Mouse (Mus musculus) embryonic facial prominence, embryonic 12.5 days (tissue): Measurements from ENCODE around the gene Rreb1. TPM values are rescaled to one million over a fixed set of nuclear protein-coding genes. Genes with fewer than 3 reads are reported as not detected.

Source experiments
- ATAC-seq: fragments of 200-750 bp; cut with Nextera tagmentation; 2 replicates; pipeline ENCODE4 v1.8.0; 2017; ENCODE audit not compliant: insufficient number of reproducible peaks, insufficient read depth, low FRiP score, low TSS enrichment
- H3K27ac ChIP-seq: fragments of 300-500 bp; sonication (generic); 2 replicates; pipeline ENCODE4 v1.5.1; 2016; ENCODE audit warnings: mild to moderate bottlenecking
- H3K27me3 ChIP-seq: fragments of 300-500 bp; sonication (generic); 2 replicates; pipeline ENCODE4 v1.6.1; 2016; ENCODE audit warnings: mild to moderate bottlenecking, moderate library complexity
- H3K36me3 ChIP-seq: fragments of 300-500 bp; sonication (generic); 2 replicates; pipeline ENCODE4 v1.6.1; 2016; ENCODE audit warnings: mild to moderate bottlenecking
- H3K4me1 ChIP-seq: fragments of 300-500 bp; sonication (generic); 2 replicates; pipeline ENCODE4 v1.6.1; 2016
- H3K4me2 ChIP-seq: fragments of 300-500 bp; sonication (generic); replicated peaks from 2 replicates; pipeline ENCODE4 v1.6.1; 2016; ENCODE audit warnings: mild to moderate bottlenecking, moderate library complexity
- H3K4me3 ChIP-seq: fragments of 300-500 bp; sonication (generic); 2 replicates; pipeline ENCODE4 v1.5.1; 2016; ENCODE audit warnings: mild to moderate bottlenecking
- H3K9ac ChIP-seq: fragments of 300-500 bp; sonication (generic); 2 replicates; pipeline ENCODE4 v1.6.1; 2016; ENCODE audit warnings: mild to moderate bottlenecking, moderate library complexity
- H3K9me3 ChIP-seq: fragments of 300-500 bp; sonication (generic); 2 replicates; pipeline ENCODE4 v1.6.1; 2016; ENCODE audit warnings: mild to moderate bottlenecking, moderate library complexity
- WGBS: fragments of 180-500 bp; shearing (Covaris S2); methylation state at CpG from one replicate; pipeline ENCODE4 v1.1.7; 2016; 5-methylcytosine and 5-hydroxymethylcytosine counted together
- polyA plus RNA-seq: library from polyadenylated mRNA; unstranded; fragments of >200 nt; fragmentation: Nextera tagmentation; extraction: Ambion mirVana; gene quantifications from 2 replicates; pipeline ENCODE4 v1.2.1, GENCODE M21; 2016

The Rreb1 gene
- polyA plus RNA-seq, 1 experiment from 2014 or later: 10.1 TPM

DNA sequence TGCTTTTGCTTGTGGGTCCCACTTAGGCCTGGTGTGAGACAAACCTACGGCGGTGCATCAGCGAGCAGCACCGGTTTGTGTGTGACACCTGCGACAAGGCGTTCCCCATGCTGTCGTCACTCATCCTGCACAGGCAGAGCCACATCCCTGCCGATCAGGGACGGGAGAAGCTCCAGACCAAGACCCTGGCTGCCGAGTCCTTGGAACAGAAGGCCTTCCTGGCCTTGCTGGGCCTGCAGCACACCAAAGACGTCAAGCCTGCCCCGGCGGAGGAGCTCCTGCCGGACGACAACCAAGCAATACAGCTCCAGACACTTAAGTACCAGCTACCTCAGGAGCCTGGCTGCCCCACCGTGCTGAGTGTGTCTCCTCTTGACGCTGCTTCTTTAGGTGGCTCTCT, 151.3 kb downstream of the Rreb1 start:
- H3K4me2 ChIP-seq: no peak overlapping the region
- H3K4me3 ChIP-seq: no peak overlapping the region
- H3K27ac ChIP-seq: no peak overlapping the region
- H3K9me3 ChIP-seq: no peaks in the 10 kb centered on the region
- peaks cover 3% of the 10 kb centered on the region; the same call in 1 of the 2 replicates for H3K4me1 ChIP-seq
- H3K9ac ChIP-seq: no peak overlapping the region
- no peak for ATAC-seq
- 89% methylated on average over 17 of the region's 17 CpGs for WGBS
- no peaks in the 10 kb centered on the region for H3K27me3 ChIP-seq
- peaks cover 55% of the 10 kb centered on the region for H3K36me3 ChIP-seq

DNA sequence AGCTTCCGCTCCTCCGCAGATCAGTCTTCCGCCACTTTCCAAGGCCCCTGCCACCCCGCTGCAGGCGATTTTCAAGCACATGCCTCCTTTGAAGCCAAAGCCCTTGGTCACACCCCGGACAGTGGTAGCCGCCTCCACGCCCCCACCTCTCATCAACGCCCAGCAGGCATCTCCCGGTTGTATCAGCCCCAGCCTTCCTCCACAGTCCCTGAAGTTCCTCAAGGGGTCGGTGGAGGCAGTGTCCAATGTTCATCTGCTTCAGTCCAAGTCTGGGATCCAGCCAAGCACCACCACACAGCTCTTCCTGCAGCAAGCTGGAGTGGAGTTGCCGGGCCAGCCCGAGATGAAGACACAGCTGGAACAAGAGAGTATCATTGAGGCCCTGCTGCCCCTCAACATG, 151.9 kb downstream of the Rreb1 start:
- H3K4me3 ChIP-seq: no peak overlapping the region
- H3K9me3 ChIP-seq: no peaks in the 10 kb centered on the region
- H3K4me2 ChIP-seq: no peak overlapping the region
- H3K4me1 ChIP-seq: 0 out of 2 replicates have a peak, but pooled peaks cover 3% of the 10 kb centered on the region
- 95% methylated on average over 13 of the region's 13 CpGs for WGBS
- H3K9ac ChIP-seq: no peak overlapping the region
- no peak overlapping the region for H3K27ac ChIP-seq
- no peaks in the 10 kb centered on the region for H3K27me3 ChIP-seq
- no peak for ATAC-seq
- H3K36me3 ChIP-seq: peaks cover 60% of the 10 kb centered on the region

DNA sequence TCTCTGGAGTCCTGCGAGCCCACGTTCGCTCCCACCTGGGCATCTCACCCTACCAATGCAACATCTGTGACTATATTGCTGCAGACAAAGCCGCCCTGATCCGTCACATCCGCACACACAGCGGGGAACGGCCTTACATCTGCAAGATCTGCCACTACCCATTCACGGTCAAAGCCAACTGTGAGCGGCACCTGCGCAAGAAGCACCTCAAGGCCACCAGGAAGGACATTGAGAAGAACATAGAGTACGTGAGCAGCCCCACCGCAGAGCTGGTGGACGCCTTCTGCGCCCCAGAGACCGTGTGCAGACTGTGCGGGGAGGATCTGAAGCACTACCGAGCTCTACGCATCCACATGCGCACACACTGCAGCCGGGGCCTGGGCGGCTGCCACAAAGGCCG, 152.4 kb downstream of the Rreb1 start:
- ATAC-seq: no peak

DNA sequence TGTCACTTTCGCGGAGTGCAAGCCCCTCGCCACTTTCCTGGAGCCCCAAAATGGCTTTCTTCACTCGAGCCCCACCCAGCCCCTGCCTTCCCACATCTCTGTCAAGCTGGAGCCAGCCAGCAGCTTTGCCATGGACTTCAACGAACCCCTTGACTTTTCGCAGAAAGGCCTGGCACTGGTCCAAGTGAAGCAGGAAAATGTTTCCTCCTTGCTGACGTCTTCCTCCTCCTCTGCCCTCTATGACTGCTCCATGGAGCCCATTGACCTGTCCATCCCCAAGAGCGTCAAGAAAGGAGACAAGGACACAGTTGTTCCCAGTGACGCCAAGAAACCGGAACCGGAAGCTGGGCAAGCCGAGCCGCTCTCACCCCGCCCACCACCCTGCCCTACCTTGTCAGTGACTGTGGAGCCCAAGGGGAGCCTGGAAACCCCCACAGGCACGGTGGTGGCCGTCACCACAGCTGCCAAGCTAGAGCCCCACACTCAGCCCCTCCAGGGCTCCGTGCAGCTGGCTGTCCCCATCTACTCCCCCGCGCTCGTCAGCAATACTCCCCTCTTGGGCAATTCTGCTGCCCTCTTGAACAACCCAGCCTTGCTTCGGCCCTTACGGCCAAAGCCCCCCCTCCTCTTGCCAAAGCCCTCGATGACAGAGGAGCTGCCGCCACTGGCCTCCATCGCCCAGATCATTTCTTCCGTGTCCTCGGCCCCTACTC, 153.2 kb downstream of the Rreb1 start:
- no peak overlapping the region for H3K9ac ChIP-seq
- H3K27ac ChIP-seq: no peak overlapping the region
- H3K4me2 ChIP-seq: no peak overlapping the region
- H3K36me3 ChIP-seq: peaks cover 71% of the 10 kb centered on the region
- no peaks in the 10 kb centered on the region for H3K9me3 ChIP-seq
- ATAC-seq: 0 out of 2 replicates have a peak, but pooled peaks have one; percentile 56
- no peaks in the 10 kb centered on the region for H3K27me3 ChIP-seq
- WGBS: 75% methylated on average over 27 of the region's 27 CpGs
- 0 out of 2 replicates have a peak, but pooled peaks cover 3% of the 10 kb centered on the region for H3K4me1 ChIP-seq
- H3K4me3 ChIP-seq: no peak overlapping the region

More for the DNA sequence above, 152.4 kb downstream of the Rreb1 start:
- no peak overlapping the region for H3K27ac ChIP-seq
- H3K9ac ChIP-seq: no peak overlapping the region
- 95% methylated on average over 23 of the region's 23 CpGs for WGBS
- H3K36me3 ChIP-seq: peaks cover 64% of the 10 kb centered on the region
- H3K4me2 ChIP-seq: no peak overlapping the region
- H3K4me1 ChIP-seq: 0 out of 2 replicates have a peak, but pooled peaks cover 3% of the 10 kb centered on the region
- H3K27me3 ChIP-seq: no peaks in the 10 kb centered on the region
- no peak overlapping the region for H3K4me3 ChIP-seq
- H3K9me3 ChIP-seq: no peaks in the 10 kb centered on the region

DNA sequence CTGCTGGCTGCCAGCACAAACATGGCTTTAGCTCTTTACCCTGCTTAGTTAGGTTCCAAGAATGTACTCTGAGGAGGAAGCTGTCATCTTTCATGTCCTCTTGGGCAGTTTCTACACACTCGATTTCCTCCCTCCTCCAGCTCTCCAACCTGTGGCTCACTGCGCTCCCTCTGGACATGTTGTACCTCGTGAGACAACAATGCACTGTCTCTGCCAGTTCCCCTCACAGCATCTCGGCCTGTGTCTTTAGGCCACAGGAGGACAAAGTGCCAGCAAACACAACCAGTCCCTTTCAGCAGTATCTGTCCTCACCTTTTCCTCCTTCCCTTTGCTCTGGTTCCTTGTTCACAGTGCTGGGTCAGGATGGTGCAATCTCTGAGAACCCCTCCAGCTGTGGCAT, 155.9 kb downstream of the Rreb1 start:
- H3K4me1 ChIP-seq: 0 out of 2 replicates have a peak, but pooled peaks cover 3% of the 10 kb centered on the region
- H3K36me3 ChIP-seq: peaks cover 66% of the 10 kb centered on the region
- no peak overlapping the region for H3K4me3 ChIP-seq
- H3K27ac ChIP-seq: no peak overlapping the region
- no peaks in the 10 kb centered on the region for H3K27me3 ChIP-seq
- no peak overlapping the region for H3K4me2 ChIP-seq
- 75% methylated on average over 4 of the region's 4 CpGs for WGBS
- ATAC-seq: no peak
- H3K9ac ChIP-seq: no peak overlapping the region
- H3K9me3 ChIP-seq: no peaks in the 10 kb centered on the region

DNA sequence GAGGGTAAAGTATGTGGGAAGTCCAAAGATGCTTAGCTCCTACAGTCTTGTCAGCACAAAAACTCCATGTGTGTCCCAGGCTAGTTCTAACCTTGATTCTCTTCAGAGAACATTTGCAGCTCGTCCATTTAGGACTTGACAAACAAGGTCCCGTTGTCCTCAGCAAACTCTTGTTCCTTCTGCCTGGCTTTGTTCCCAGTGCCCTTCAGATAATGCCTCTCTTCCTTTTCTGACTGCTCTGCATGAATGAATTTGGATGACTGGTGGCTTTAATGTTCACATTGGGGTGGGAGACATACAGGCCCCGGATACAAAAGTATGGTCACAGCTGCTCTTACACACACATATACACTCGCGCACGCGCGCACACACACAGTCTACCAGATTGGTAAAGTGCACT, 156.7 kb downstream of the Rreb1 start:
- Histone ChIP-seq H3K4me3 (no peak overlapping the region), H3K9me3 (no peaks in the 10 kb centered on the region), H3K27ac (no peak overlapping the region), H3K27me3 (no peaks in the 10 kb centered on the region), H3K4me1 (0 out of 2 replicates have a peak, but pooled peaks cover 3% of the 10 kb centered on the region), H3K9ac (no peak overlapping the region), H3K36me3 (peaks cover 58% of the 10 kb centered on the region), H3K4me2 (no peak overlapping the region)
- no peak for ATAC-seq
- 91% methylated on average over 8 of the region's 8 CpGs for WGBS

DNA sequence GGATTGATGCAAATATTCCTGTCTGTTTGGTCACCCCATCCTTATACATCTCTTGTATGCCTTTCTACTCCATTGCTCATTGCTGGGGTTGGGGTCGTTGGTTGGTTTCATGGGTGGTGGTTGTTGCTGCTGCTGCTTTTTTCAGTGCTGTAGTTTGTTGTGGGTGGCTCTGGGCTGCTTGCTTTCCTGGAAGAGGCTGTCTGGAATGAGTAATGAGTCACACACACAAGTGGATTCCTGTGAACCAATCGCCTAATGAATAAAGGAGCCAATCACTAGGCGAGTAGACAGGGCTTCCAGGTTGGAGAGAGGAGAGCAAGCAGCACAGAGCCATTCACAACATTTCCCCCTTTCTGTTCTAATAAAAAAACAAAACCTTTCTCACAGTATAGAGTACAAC, 158.2 kb downstream of the Rreb1 start:
- ATAC-seq: no peak
- H3K4me2 ChIP-seq: no peak overlapping the region
- no peaks in the 10 kb centered on the region for H3K9me3 ChIP-seq
- H3K36me3 ChIP-seq: peaks cover 44% of the 10 kb centered on the region
- H3K9ac ChIP-seq: no peak overlapping the region
- 90% methylated on average over 3 of the region's 3 CpGs for WGBS
- H3K27ac ChIP-seq: no peak overlapping the region
- no peaks in the 10 kb centered on the region for H3K27me3 ChIP-seq
- H3K4me1 ChIP-seq: 0 out of 2 replicates have a peak, but pooled peaks cover 3% of the 10 kb centered on the region
- no peak overlapping the region for H3K4me3 ChIP-seq

DNA sequence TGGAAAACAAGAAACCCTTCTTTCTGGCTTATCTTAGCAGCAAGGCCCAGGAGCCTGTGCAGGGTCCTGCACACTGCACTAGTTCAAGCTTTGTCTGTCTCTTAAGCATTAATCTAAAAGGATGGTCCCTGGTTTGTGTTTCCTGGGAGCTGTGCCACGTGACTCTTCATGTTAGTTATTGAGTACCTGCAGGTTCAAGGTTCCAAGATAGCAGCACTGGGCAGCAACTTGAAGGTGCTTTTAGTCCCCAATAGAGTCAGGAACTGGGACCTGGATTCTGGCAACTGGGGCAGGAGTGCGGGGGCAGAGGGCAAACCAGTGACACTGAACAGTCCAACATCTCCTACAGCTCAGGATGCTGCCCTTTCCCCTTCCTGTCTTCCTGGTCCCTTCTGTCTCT, 162.0 kb downstream of the Rreb1 start:
- Histone ChIP-seq H3K27ac (no peak overlapping the region), H3K4me3 (no peak overlapping the region), H3K9me3 (no peaks in the 10 kb centered on the region), H3K4me1 (peaks cover 5% of the 10 kb centered on the region; the same call in 1 of the 2 replicates), H3K36me3 (peaks cover 12% of the 10 kb centered on the region), H3K9ac (no peak overlapping the region), H3K4me2 (no peak overlapping the region), H3K27me3 (no peaks in the 10 kb centered on the region)
- 90% methylated on average over 2 of the region's 2 CpGs for WGBS
- no peak for ATAC-seq

DNA sequence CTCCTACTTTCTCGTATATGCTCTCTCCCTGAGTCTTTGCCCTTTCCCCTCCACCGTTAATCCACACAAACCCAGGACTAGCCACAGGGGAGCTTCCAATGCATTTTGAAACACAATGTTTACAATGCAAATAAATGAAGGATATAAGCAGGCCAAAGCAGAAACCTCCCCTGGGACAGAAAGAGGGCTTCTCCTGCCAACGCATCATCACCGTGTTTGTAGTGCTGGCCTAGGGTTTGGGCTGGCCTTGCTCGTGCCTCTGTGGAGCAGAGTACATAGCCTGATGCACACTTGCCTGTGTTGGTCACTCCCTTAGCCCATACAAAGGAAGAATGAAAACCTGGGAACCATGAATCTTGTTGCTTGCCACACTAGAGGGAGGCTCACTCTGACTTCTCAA, 162.4 kb downstream of the Rreb1 start:
- 66% methylated on average over 5 of the region's 5 CpGs for WGBS
- no peak for ATAC-seq
- H3K36me3 ChIP-seq: peaks cover 9% of the 10 kb centered on the region
- H3K27ac ChIP-seq: no peak overlapping the region
- no peak overlapping the region for H3K4me2 ChIP-seq
- H3K9ac ChIP-seq: no peak overlapping the region
- H3K4me1 ChIP-seq: peaks cover 5% of the 10 kb centered on the region; the same call in 1 of the 2 replicates
- H3K9me3 ChIP-seq: no peaks in the 10 kb centered on the region
- no peak overlapping the region for H3K4me3 ChIP-seq
- no peaks in the 10 kb centered on the region for H3K27me3 ChIP-seq

DNA sequence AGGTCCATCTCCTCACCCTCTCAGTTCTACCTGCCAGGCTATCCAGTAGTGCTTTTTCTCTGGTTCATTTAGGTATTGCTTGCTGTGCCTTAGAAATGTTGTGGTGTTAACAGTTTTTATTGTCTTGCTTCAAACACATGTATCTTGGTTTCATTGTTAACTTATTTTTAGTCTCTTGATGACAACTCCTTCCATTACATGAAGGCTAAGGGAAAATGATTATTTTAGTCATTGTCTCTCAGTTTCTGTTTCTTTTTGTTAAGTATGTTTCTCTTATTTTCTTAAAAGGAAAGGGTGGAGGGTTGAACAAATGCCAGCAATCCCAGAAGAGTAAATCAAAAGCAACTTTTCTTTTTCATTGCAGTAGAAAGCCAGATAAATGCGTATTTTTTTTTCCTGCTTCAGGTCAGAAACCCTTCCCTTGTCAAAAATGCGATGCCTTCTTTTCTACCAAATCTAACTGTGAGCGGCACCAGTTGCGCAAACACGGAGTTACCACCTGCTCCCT, 163.0 kb downstream of the Rreb1 start:
- no peak overlapping the region for H3K27ac ChIP-seq
- 74% methylated on average over 5 of the region's 5 CpGs for WGBS

DNA sequence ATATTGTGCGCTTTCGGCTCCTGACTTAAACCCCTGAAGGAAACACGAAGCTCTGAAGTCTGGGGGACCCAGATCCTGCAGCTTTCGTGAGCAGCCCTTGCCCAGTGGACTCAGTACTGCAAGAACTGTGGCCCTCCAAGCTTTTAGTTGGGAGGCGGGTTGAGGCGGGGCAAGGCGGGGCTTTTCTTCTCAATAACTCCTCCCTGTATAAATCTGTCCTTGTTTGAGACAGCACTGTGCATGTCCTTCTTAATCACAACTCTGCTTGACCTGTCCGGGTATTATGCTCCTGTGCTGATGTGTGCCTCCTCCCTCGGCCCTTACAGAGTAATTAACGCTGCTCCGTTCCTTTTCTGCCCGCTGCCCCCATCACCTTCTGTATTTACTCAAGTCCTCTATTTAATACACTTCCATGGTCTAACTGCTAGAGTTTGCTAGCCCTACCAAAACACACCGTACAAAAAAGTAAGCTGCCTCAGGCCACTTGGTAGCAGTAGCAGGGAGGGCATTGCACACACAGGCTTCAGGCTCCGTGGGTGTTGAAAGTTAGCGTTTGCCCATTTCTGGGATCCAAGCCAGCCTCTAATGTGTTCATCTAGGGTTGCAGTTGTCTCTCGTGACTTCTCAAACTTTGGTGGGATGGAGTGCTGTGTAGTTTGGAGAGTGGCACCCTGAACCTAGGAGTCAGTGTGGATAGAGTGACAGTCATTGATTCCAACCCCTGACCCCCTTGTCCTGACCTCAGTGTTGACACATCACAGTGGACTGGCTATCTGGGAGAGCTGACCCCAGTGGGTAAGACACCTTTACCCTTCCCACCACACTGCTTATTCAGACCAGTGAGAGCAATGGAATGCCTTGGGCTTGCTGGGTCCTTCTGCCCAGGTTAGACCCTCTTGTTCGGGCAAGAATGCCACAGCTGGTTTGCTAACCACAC, 164.0 kb downstream of the Rreb1 start:
- ATAC-seq: no peak
- 71% methylated on average over 17 of the region's 17 CpGs for WGBS
- H3K27ac ChIP-seq: no peak overlapping the region
- no peaks in the 10 kb centered on the region for H3K9me3 ChIP-seq
- no peak overlapping the region for H3K9ac ChIP-seq
- H3K36me3 ChIP-seq: peaks cover 3% of the 10 kb centered on the region
- H3K27me3 ChIP-seq: no peaks in the 10 kb centered on the region
- H3K4me3 ChIP-seq: no peak overlapping the region
- H3K4me2 ChIP-seq: no peak overlapping the region
- H3K4me1 ChIP-seq: peaks cover 5% of the 10 kb centered on the region; the same call in 1 of the 2 replicates

More for the DNA sequence above, 163.0 kb downstream of the Rreb1 start:
- H3K36me3 ChIP-seq: peaks cover 3% of the 10 kb centered on the region; the same call in 1 of the 2 replicates
- H3K27me3 ChIP-seq: no peaks in the 10 kb centered on the region
- H3K4me2 ChIP-seq: no peak overlapping the region
- ATAC-seq: no peak
- no peak overlapping the region for H3K9ac ChIP-seq
- H3K4me1 ChIP-seq: peaks cover 5% of the 10 kb centered on the region; the same call in 1 of the 2 replicates
- H3K4me3 ChIP-seq: no peak overlapping the region
- no peaks in the 10 kb centered on the region for H3K9me3 ChIP-seq
